Mouse (Mus musculus): ENCODE data around the gene Rftn1. TPM values are rescaled to one million over a fixed set of nuclear protein-coding genes. Genes with fewer than 3 reads are reported as not detected.

Gene Rftn1
- polyA plus RNA-seq, 1 experiment: 18.6 TPM

- Histone ChIP-seq H3K27ac (ENCODE audit: insufficient read depth, low read depth, low read length) (no peak overlapping the region), H3K4me1 (ENCODE audit: control insufficient read depth, insufficient read depth, low read length) (0 out of 2 replicates have a peak, but pooled peaks cover 3% of the 10 kb centered on the region), H3K27me3 (replicated peaks; ENCODE audit: control insufficient read depth, insufficient read depth, low read length) (no peaks in the 10 kb centered on the region), H3K36me3 (ENCODE audit: control insufficient read depth, insufficient read depth, low read length) (no peaks in the 10 kb centered on the region), H3K4me3 (ENCODE audit: insufficient read depth, low read depth, low read length) (no peak overlapping the region)
- 41% methylated on average over 7 of the region's 7 CpGs for WGBS
- TF ChIP-seq CTCF (conservative IDR thresholded peaks at IDR 0.05; ENCODE audit: insufficient read depth, insufficient read length, low read depth, low read length) (no peak), POLR2A (IDR thresholded peaks at IDR 0.05; ENCODE audit: low read depth, low read length) (no peak)
- peak; percentile 84 for DNase-seq
Observed at GRCm38 (mm10) chr17:50169946-50170427, 20.5 kb downstream of the Rftn1 start.

GRCm38 (mm10) chr17:50160904-50161805 is 29.3 kb downstream of the Rftn1 start:
- no peak overlapping the region for H3K27ac ChIP-seq (ENCODE audit: insufficient read depth, low read depth, low read length)
- TF ChIP-seq CTCF (conservative IDR thresholded peaks at IDR 0.05; ENCODE audit: insufficient read depth, insufficient read length, low read depth, low read length) (no peak), POLR2A (IDR thresholded peaks at IDR 0.05; ENCODE audit: low read depth, low read length) (no peak)
- no peaks in the 10 kb centered on the region for H3K4me1 ChIP-seq (ENCODE audit: control insufficient read depth, insufficient read depth, low read length)
- WGBS: 81% methylated on average over 20 of the region's 20 CpGs
- no peaks in the 10 kb centered on the region for H3K36me3 ChIP-seq (ENCODE audit: control insufficient read depth, insufficient read depth, low read length)
- no peak overlapping the region for H3K4me3 ChIP-seq (ENCODE audit: insufficient read depth, low read depth, low read length)
- no peaks in the 10 kb centered on the region for H3K27me3 ChIP-seq (replicated peaks; ENCODE audit: control insufficient read depth, insufficient read depth, low read length)
- peak; percentile 53 for DNase-seq

- H3K4me1 ChIP-seq (ENCODE audit: control insufficient read depth, insufficient read depth, low read length): no peaks in the 10 kb centered on the region
- no peaks in the 10 kb centered on the region for H3K36me3 ChIP-seq (ENCODE audit: control insufficient read depth, insufficient read depth, low read length)
- no peak for DNase-seq
- H3K27ac ChIP-seq (ENCODE audit: insufficient read depth, low read depth, low read length): no peak overlapping the region
- no peaks in the 10 kb centered on the region for H3K27me3 ChIP-seq (replicated peaks; ENCODE audit: control insufficient read depth, insufficient read depth, low read length)
- 91% methylated on average over 6 of the region's 6 CpGs for WGBS
- TF ChIP-seq CTCF (conservative IDR thresholded peaks at IDR 0.05; ENCODE audit: insufficient read depth, insufficient read length, low read depth, low read length): no peak
- TF ChIP-seq POLR2A (IDR thresholded peaks at IDR 0.05; ENCODE audit: low read depth, low read length): no peak
- no peak overlapping the region for H3K4me3 ChIP-seq (ENCODE audit: insufficient read depth, low read depth, low read length)
Observed at GRCm38 (mm10) chr17:50160357-50160756, 30.1 kb downstream of the Rftn1 start.

GRCm38 (mm10) chr17:50159816-50160215 is 30.7 kb downstream of the Rftn1 start:
- WGBS: 89% methylated on average over 6 of the region's 6 CpGs
- TF ChIP-seq CTCF (conservative IDR thresholded peaks at IDR 0.05; ENCODE audit: insufficient read depth, insufficient read length, low read depth, low read length) (no peak), POLR2A (IDR thresholded peaks at IDR 0.05; ENCODE audit: low read depth, low read length) (no peak)
- H3K4me3 ChIP-seq (ENCODE audit: insufficient read depth, low read depth, low read length): no peak overlapping the region
- no peaks in the 10 kb centered on the region for H3K27me3 ChIP-seq (replicated peaks; ENCODE audit: control insufficient read depth, insufficient read depth, low read length)
- H3K27ac ChIP-seq (ENCODE audit: insufficient read depth, low read depth, low read length): no peak overlapping the region
- H3K36me3 ChIP-seq (ENCODE audit: control insufficient read depth, insufficient read depth, low read length): no peaks in the 10 kb centered on the region
- H3K4me1 ChIP-seq (ENCODE audit: control insufficient read depth, insufficient read depth, low read length): no peaks in the 10 kb centered on the region
- no peak for DNase-seq

- WGBS: 83% methylated on average over 6 of the region's 6 CpGs
- H3K27ac ChIP-seq (ENCODE audit: insufficient read depth, low read depth, low read length): no peak overlapping the region
Observed at GRCm38 (mm10) chr17:50158565-50158964, 31.9 kb downstream of the Rftn1 start.

GRCm38 (mm10) chr17:50157190-50158150 is 33.0 kb downstream of the Rftn1 start:
- Histone ChIP-seq H3K4me3 (ENCODE audit: insufficient read depth, low read depth, low read length) (no peak overlapping the region), H3K27ac (ENCODE audit: insufficient read depth, low read depth, low read length) (no peak overlapping the region), H3K36me3 (ENCODE audit: control insufficient read depth, insufficient read depth, low read length) (no peaks in the 10 kb centered on the region), H3K4me1 (ENCODE audit: control insufficient read depth, insufficient read depth, low read length) (no peaks in the 10 kb centered on the region), H3K27me3 (replicated peaks; ENCODE audit: control insufficient read depth, insufficient read depth, low read length) (no peaks in the 10 kb centered on the region)
- TF ChIP-seq POLR2A (IDR thresholded peaks at IDR 0.05; ENCODE audit: low read depth, low read length) (no peak), CTCF (conservative IDR thresholded peaks at IDR 0.05; ENCODE audit: insufficient read depth, insufficient read length, low read depth, low read length) (no peak)
- 84% methylated on average over 15 of the region's 15 CpGs for WGBS
- no peak for DNase-seq

More at GRCm38 (mm10) chr17:50158565-50158964, 31.9 kb downstream of the Rftn1 start:
- no peaks in the 10 kb centered on the region for H3K4me1 ChIP-seq (ENCODE audit: control insufficient read depth, insufficient read depth, low read length)
- H3K4me3 ChIP-seq (ENCODE audit: insufficient read depth, low read depth, low read length): no peak overlapping the region
- no peak for TF ChIP-seq CTCF (conservative IDR thresholded peaks at IDR 0.05; ENCODE audit: insufficient read depth, insufficient read length, low read depth, low read length)
- no peak for TF ChIP-seq POLR2A (IDR thresholded peaks at IDR 0.05; ENCODE audit: low read depth, low read length)
- DNase-seq: no peak
- H3K36me3 ChIP-seq (ENCODE audit: control insufficient read depth, insufficient read depth, low read length): no peaks in the 10 kb centered on the region
- no peaks in the 10 kb centered on the region for H3K27me3 ChIP-seq (replicated peaks; ENCODE audit: control insufficient read depth, insufficient read depth, low read length)
